Mouse (Mus musculus): ENCODE results near the gene Nfe2l3.
A peak's percentile ranks its signal among the peaks of the same experiment; 100 is the strongest.
"Not testable (repeated sequence)": the region's sequence is repeated elsewhere in the genome, so short reads cannot be mapped to it uniquely, and the experiment has no call there.

The Nfe2l3 gene

DNA sequence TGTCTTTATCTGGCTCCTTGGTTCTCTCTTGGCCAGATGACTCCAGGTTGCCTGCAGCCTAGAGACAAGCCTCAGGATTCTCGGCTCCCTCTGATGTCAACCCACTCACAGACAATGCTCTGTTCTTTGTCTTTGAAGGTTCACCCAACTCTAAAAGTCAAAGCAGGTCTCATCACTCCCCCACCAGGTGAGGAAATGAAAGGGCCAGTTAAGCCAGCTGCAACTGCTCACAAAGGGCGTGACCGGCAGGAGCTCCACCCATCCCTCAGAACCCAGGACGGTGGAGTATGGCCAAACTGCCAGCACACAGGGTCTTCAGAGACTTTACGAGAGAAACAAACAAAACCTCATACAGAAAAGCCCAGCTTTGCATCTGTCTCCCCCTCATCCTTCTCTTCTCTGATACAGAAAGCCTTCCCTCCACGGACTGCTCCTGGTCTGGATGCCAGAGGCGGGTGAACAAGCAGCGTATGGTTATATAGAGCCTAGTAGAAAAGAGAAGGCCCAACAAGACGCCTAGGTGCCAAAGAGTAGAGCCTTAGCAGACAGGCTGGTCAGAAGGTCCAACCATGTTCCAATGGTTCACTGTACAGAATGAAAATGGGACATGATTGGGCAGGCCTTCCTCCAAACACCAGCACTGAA is 9.8 kb downstream of the Nfe2l3 start:
- no peak for DNase-seq (ENCODE audit: low read depth, low spot score)

DNA sequence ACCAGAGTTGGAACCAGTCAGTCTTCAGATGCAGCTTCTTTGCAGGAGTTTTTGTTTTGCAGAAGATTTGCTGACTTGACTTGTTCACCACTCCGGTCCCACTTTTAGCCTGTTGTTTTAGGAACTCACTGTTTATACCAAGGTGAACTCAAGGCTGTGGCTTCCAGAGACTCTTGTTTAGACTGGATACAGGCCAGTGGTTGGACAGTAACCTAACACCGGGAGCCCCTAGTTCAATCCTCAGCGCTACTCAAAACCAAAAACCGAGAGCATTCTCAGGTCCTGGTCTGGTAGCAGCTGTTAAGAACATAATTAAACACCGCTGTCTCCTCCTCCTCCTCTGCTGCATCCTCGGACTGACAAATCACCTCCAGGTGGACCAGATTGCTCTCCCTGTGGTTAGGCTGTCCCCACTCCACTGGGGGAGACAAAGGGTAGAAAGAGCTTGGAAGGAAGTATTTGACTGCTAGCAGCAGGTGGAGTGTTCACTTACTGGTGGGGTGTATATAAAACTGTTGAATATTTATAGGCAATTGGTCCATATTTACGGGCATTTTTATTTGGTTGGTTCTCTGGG is 20.5 kb downstream of the Nfe2l3 start:
- DNase-seq (ENCODE audit: low read depth, low spot score): no peak

DNA sequence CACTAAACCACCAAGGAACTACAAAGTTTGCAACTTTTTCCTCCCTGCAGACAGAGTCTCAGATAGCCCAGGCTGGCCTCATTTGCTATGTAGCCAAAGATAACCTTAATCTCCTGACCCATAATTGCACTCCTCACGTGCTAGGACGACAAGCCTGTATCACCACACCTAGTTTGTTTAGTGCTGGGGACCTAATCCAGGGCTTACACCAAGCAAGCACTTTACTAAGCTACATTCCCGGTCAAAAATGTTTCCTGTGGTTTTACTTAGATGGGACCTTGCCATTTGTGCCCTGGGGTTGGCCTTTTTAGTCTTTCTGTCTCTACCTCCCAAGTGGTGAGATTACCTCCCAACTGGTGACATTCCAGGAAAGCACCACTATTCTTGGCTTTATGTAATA is 22.5 kb downstream of the Nfe2l3 start:
- DNase-seq (ENCODE audit: low read depth, low spot score): no peak

DNA sequence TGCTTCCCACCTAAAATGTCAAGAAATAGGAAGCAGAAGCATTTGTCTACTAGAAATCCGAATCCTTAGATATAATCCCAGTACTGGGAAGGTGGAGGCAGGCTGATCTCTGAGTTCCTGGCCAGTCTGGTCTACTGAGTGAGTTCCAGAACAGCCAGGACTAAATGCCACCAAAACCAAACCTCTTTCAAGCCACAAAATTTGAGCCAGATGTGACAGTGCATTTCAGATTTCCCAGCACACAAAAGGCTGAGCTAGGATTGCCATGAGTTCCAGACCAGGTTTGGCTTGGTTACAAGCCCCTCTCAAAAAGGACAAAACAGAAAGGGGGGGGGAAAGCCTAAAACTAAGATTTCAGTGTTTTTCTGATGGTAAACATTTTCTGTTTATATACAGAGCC is 23.7 kb downstream of the Nfe2l3 start:
- DNase-seq (ENCODE audit: low read depth, low spot score): no peak

DNA sequence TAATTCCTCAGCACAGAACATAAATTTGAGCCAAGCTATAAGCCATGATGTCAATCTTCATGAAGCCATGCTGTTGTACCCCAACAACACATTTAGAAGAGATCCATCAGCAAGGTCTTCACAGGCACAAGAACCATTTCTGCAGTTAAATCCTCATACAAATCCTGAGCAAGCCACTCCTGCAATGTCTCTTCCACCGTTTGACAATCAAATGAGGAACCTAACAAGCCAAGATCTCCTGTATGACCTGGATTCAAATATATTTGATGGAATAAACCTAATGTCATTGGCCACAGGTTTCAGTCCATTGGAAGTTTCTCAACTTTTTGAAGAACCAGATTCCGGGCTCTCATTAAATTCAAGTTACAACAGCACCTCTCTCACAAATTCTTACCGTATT is 24.8 kb downstream of the Nfe2l3 start:
- no peak for DNase-seq (ENCODE audit: low read depth, low spot score)

DNA sequence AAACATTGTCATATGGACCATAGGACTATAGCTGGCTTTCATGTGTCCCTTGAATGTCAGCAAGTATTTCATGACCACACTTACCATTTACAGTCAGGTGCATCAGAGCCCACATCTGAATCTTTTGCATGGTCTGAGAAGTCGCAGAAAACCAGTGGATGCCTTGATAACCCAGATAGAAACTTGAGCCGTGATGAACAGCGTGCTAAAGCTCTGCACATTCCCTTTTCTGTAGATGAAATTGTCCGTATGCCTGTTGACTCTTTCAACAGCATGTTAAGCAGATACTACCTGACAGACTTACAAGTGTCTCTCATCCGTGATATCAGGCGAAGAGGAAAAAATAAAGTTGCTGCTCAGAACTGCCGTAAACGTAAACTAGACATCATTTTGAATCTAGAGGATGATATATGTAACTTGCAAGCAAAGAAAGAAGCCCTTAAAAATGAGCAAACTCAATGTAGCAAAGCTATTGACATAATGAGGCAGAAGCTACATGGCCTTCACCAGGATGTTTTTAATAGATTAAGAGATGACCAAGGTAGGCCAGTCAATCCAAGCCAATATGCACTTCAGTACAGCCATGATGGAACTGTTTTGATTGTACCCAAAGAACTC is 25.4 kb downstream of the Nfe2l3 start:
- DNase-seq (ENCODE audit: low read depth, low spot score): no peak

DNA sequence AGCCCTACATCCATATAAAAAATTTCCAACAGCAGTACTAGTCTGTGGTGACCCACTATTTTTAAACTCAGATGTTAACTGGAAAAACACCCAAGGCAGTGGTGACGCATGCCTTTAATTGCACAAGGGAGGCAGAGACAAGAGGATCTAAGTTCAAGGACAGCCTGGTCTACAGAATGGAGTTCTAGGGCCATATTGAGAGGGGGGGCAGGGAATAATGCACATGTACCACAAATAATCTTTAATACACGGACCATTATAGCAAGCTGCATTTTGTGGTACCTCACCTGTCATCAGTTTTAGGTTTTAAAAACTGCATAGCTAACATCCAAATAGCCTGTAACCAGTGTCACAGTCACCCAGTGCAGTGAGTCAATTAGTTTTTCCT is 26.4 kb downstream of the Nfe2l3 start:
- no peak for DNase-seq (ENCODE audit: low read depth, low spot score)

DNA sequence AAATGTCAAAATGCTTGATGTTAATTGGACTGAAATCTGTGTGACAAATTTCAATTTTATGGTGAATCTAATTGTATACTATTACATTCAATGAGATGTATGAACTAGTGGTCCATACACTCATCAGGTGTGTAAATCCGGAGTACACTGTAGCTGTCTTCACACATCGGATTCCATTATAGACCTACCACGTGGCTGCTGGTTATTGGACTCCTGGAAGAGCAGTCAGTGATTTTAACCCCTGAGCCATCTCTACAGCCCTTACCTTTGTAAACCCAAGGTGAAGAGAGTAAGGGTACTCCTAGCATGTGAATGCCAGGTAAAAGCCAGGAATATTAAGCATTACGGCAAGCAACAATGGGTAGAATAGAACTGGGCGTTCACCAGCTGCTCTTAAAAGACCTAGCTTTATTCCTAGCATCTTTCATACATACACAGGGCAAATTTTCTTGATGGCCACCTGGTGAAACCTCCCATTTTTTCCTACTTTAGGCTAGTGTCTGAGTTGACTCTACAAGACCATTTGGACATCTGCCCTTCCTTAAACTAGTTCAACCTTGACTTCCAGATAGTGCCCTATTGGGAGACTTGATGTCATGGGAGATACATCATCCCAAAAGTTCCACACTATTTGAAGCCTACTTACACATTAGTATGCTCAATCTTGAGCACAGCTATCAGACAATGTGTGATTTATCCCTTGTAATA is 27.0 kb downstream of the Nfe2l3 start:
- DNase-seq (ENCODE audit: low read depth, low spot score): no peak

DNA sequence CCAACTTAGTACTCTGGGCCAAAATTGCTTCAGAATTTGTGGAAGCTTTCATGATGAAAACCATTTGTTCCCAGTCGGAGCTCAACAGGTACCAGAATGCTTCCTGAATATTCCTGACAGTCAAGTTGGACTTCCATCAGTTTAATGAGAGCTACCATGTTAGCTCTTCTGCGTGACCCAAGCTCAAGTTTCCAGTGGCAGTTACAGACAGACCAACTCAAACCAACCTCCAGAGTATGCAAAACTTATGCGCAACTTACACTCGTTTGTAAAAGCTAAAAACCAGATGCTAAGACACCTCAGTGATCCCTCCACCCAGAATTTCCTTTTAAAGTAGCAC is 27.5 kb downstream of the Nfe2l3 start:
- DNase-seq (ENCODE audit: low read depth, low spot score): no peak

DNA sequence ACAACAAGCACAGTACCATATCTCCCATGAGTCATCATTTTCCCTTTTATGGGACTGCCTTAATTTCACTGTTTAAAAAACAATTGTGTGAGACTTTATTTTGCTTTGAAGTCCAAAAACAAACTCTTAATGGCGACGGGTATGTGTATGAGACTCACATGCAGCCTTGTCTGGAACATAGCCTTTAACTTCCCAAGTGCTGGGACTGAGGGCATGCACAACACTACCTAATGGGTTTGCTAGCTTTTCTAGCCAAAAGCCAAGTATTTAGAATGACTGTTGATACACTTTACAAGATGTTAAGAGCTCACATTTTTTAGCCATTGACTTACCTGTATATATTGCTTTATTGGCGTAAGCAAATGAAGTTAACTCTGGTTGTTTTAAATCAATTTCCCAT is 27.9 kb downstream of the Nfe2l3 start:
- no peak for DNase-seq (ENCODE audit: low read depth, low spot score)

DNA sequence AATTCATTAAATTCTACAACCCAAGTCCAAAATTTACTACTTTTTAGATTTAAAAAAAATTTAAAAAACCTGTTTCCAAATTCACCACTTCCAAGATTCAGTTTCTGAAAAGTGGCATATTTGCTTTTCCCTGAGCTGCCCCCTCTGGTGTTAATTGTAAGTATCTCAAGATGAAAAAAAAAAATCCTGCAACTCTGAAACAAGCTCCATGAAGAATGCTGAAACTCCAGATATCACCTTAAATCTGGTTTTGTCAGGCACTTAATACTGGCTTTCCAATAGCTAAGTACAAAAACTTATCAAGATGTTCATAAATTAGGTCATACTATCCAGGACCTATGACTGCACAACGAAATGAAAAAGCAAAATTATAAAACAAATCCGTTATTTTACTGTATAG is 35.2 kb downstream of the Nfe2l3 start:
- no peak for DNase-seq (ENCODE audit: low read depth, low spot score)

DNA sequence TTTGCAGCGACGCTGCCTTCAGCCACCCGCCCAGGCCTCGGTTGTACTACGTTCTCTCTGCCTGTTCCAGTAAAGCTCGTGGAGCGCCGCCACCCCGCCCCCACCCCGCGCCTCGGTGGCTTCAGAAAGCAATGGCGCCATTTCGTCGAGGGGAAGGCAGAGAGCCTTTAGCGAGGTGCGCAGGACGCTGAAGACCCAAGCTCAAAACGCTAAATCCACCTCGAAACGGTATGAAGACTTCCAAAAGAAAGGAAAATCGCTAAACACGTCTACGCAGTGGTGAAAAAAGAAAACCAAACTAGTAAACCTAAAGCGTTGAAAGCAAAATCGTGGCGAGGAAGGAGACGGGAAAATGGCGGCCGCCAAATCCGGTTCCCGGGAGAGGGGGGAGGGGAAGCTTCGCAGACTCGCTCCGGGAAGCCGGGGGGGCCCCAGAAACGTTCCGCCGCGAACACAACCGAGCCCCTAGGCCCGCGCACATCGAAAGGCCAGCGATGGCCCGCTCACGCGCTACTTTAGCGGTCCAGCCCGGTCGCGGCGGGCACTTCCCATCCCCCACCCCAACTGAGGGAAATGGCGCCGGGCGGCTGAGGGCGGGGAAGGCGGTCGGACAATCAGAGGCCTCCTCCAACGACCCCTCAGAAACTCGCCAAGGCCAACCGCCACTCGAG is 36.6 kb downstream of the Nfe2l3 start:
- peak; percentile 77 for DNase-seq (ENCODE audit: low read depth, low spot score)

DNA sequence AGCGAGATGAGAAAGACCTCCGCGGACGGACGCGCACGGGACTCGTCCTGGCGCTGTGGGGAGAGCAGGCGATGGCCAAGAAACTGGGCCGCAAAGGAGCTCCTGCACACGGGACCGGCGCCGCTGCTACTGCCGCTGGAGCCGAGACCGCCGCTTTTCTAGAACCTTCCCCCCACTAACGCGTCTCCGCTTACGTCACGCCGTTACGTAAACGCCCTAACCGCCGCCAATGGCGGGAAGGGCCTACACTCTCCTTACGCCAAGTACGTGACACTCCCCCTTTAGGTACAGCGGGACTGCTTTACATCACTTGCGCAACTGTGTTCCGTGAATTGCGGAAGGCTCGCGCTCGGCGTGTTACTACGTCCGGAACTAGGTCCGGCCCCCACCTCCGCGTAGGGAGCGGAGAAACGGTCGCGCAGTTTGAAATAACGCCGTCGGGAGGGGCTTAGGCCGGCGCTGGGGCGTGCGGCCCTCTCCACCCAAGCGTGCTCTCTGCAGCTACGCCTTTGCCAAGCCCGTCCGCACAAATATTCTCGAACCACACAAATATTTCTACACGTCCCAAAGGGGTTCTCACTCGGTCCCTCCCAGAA is 37.3 kb downstream of the Nfe2l3 start, which contains the start of gene Hnrnpa2b1:
TSS of gene Hnrnpa2b1 (minus strand) at position 180 of the 596 bp plus-strand sequence.
- DNase-seq (ENCODE audit: low read depth, low spot score): peak; percentile 100

DNA sequence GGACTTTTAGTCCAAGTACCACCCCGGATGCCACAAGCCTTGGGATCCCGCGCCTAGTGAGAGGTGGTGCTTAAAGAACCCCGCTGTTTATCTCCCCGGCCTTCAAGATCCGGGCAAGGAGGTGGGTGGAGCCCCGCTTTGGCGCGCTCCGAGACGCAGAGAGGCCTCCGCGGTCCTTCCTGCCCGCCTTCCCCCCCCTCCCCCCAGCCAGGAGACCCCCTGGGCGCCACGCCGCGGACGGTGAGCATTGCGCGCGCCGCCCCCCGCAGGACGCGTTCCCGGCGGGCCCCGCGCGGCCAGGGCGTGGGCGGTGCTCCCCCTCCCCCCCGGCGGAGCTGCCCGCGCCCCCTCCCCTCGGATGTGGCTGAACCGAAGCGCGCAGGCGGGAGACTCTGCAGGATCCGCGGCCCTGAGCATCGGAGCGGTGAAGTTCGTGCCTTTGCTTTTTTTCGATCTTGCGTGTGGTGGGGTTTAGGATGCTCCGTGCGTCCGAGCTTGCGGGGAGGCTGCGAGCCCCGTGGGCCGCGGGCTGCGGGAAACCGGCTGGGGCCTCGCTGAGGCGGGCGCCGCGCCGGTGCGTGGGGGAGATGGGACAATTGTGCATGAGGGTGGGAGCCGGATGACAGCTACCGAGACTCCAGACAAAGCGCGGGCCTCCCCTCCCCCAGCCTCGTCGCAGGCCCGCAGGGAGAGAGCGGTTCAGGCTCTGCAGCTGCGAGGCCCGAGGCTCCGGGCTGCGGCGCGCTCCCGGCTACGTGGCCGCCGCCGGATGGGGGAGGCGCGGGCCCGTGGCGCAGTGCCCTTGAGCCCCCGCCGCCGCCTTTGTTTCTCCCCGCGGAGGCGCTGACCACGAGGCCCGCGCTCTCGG is 38.1 kb downstream of the Nfe2l3 start, which contains the start of gene Cbx3:
TSS of gene Cbx3 (plus strand) at position 50 of the 868 bp plus-strand sequence.
- DNase-seq (ENCODE audit: low read depth, low spot score): peak; percentile 32

DNA sequence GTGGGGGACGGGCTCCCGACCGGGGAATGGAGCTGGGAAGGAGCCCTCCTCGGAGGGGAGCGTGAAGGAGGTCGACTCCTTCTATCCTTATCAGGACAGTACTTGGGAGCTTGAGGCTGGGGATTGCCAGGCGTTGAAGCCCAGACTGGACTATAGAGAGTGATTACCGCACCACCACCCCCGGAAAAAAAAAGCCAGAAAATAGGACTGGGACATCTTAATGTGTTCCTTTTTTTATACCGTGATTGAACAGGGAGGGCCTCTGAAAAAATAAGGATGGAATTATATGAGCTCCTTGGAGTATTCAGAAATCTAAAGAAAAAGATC is 38.7 kb downstream of the Nfe2l3 start:
- DNase-seq (ENCODE audit: low read depth, low spot score): no peak

DNA sequence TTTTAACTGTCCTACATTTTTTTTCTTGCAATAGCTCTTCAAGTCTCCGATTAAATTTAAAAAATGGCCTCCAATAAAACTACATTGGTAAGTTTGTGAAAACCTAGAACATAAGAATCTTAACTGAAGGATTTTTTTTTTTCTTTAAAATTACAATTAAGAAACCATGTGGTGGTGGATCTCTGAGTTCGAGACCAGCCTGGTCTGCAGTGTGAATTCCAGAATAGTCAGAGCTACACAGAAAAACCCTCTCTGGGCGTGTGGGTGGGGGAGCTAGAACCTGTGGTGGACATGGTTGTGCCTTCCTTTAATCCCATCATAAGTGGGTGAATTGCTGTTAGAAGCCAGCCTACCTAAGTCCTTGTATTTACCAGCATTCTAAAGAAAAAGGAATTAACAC is 39.3 kb downstream of the Nfe2l3 start:
- no peak for DNase-seq (ENCODE audit: low read depth, low spot score)

DNA sequence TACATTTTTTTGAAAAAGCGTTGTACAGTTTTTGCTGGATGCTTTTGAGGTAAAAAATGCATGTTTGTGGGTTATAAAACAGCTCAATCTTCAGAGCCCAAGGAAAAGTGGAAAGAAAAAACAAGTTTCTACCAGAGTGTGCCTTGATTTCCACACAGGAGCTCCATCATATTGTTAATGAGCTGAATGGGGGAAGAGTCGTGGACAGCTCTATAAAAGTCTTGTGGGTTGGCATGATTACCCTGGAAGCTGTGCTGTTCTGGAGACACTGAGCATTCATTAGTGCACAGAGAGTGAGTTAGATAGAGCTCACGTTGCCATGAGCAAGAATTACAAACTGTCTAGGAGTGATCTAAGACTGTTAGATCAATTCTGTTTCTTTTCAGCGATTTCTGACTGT is 39.7 kb downstream of the Nfe2l3 start:
- no peak for DNase-seq (ENCODE audit: low read depth, low spot score)

DNA sequence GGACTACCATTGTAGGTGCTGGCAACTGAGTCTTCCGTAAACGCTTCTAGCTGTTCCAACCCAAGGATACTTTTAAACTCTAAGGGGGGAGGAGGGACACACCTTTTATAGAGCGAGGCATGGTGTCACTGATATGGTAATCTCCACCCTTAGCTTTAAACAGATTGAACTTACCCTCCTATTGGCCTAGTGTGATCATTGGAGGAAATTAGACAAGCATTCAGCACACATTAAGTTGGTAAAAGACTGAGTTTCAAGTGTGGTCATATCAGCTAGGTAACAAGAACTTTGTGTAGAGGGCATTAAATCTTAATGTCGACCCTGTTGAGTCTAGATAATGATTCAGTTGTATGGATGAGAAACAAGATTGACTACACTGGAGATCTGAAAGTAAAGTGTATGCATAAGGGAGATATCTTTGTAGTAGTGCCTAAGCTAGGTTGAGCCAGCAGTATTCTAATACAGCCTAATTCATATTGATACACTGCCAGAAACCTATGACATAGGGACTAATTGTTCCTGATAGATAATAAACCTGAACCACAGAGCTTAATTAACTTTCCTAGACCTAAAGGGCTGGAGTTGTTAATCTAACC is 46.8 kb downstream of the Nfe2l3 start:
- DNase-seq (ENCODE audit: low read depth, low spot score): no peak

DNA sequence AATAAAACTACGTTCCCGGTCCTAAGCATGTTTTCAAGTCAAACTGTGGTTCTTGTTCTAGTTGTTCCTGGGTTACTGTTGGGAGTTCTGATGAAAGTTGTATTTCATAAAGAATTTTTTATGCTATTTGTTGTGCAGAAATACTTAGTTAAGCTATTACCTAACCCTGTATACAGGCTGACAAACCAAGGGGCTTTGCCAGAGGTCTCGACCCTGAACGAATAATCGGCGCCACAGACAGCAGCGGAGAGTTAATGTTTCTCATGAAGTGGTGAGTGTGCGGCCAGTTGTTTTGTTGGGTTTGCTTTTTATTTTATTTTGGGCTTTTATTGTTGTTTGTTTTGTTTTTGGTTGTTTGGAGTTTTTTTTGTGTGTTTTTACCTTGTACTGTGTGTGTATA is 49.1 kb downstream of the Nfe2l3 start:
- no peak for DNase-seq (ENCODE audit: low read depth, low spot score)

DNA sequence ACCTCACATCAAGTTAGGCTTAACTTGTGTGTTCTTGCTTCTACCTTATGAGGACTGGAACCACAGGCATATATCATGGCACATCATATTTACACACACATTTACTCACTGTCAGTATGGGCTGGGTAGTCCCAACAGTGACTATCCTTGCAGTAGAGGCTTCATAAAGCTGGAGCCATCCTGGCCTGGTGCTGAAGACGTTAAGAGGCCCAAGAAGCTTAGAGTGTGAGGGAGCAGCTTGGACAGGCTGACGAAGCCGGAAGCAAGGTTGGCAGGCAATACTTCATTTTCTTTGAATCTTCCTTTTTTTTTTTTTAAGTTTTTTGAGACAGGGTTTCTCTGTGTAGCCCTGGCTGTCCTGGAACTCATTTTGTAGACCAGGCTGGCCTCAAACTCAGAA is 51.4 kb downstream of the Nfe2l3 start:
- DNase-seq (ENCODE audit: low read depth, low spot score): no peak

DNA sequence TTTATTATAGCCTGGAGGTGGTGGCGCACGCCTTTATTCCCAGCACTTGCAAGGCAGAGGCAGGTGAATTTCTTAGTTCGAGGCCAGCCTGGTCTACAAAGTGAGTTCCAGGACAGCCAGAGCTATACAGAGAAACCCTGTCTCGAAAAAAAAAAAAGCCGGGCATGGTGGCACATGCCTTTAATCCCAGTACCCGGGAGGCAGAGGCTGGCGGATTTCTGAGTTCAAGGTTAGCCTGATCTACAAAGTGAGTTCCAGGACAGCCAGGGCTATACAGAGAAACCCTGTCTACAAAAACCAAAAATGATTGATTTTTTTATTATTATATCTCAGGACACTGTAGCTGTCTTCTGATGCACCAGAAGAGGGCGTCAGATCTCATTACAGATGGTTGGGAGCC is 52.1 kb downstream of the Nfe2l3 start:
- not testable (repeated sequence) for DNase-seq (ENCODE audit: low read depth, low spot score)
